Mouse (Mus musculus): ENCODE measurements around the gene Prkca. TPM values are rescaled to one million over a fixed set of nuclear protein-coding genes. Genes with fewer than 3 reads are reported as not detected.

Gene Prkca
- polyA plus RNA-seq, 1 experiment from 2014 or later, result 19.8 TPM

- WGBS, result 42% methylated on average over 2 of the region's 2 CpGs
- H3K27ac ChIP-seq (ENCODE audit: low read depth), result no peak overlapping the region
- H3K4me2 ChIP-seq (ENCODE audit: low read length), result no peak overlapping the region
- peaks cover 23% of the 10 kb centered on the region for H3K4me1 ChIP-seq (replicated peaks; ENCODE audit: control insufficient read depth, insufficient read depth, low read length)
- ATAC-seq (replicated peaks; ENCODE audit: low FRiP score, low TSS enrichment, low read depth) (no peak), DNase-seq (ENCODE audit: low spot score) (no peak)
- no peaks in the 10 kb centered on the region for H3K36me3 ChIP-seq (ENCODE audit: control insufficient read depth, insufficient read depth, low read length)
- H3K9ac ChIP-seq (ENCODE audit: low read length), result no peak overlapping the region
- H3K9me3 ChIP-seq (ENCODE audit: control insufficient read depth, low read length), result no peaks in the 10 kb centered on the region
- no peaks in the 10 kb centered on the region for H3K27me3 ChIP-seq (replicated peaks; ENCODE audit: control insufficient read depth, insufficient read depth, low read length)
- H3K4me3 ChIP-seq (ENCODE audit: low read depth, low read length), result no peak overlapping the region
Measured at GRCm38 (mm10) chr11:108236195-108236594, 107.5 kb downstream of the Prkca start.

GRCm38 (mm10) chr11:108235081-108235703 is 108.5 kb downstream of the Prkca start:
- Histone ChIP-seq H3K36me3 (ENCODE audit: control insufficient read depth, insufficient read depth, low read length) (no peaks in the 10 kb centered on the region), H3K4me3 (ENCODE audit: low read depth, low read length) (no peak overlapping the region), H3K27ac (ENCODE audit: low read depth) (no peak overlapping the region), H3K4me1 (replicated peaks; ENCODE audit: control insufficient read depth, insufficient read depth, low read length) (peaks cover 23% of the 10 kb centered on the region), H3K4me2 (ENCODE audit: low read length) (no peak overlapping the region), H3K9ac (ENCODE audit: low read length) (no peak overlapping the region), H3K27me3 (replicated peaks; ENCODE audit: control insufficient read depth, insufficient read depth, low read length) (no peaks in the 10 kb centered on the region), H3K9me3 (ENCODE audit: control insufficient read depth, low read length) (no peaks in the 10 kb centered on the region)
- DNase-seq (ENCODE audit: low spot score), result no peak
- WGBS, result 58% methylated on average over 5 of the region's 5 CpGs
- no peak for ATAC-seq (replicated peaks; ENCODE audit: low FRiP score, low TSS enrichment, low read depth)

- no peak for ATAC-seq (replicated peaks; ENCODE audit: low FRiP score, low TSS enrichment, low read depth)
- Histone ChIP-seq H3K9ac (ENCODE audit: low read length) (no peak overlapping the region), H3K4me2 (ENCODE audit: low read length) (no peak overlapping the region), H3K36me3 (ENCODE audit: control insufficient read depth, insufficient read depth, low read length) (no peaks in the 10 kb centered on the region), H3K27ac (ENCODE audit: low read depth) (no peak overlapping the region), H3K4me3 (ENCODE audit: low read depth, low read length) (no peak overlapping the region), H3K9me3 (ENCODE audit: control insufficient read depth, low read length) (no peaks in the 10 kb centered on the region), H3K27me3 (replicated peaks; ENCODE audit: control insufficient read depth, insufficient read depth, low read length) (no peaks in the 10 kb centered on the region), H3K4me1 (replicated peaks; ENCODE audit: control insufficient read depth, insufficient read depth, low read length) (peaks cover 15% of the 10 kb centered on the region)
- DNase-seq (ENCODE audit: low spot score), result no peak
- WGBS, result 71% methylated on average over 5 of the region's 5 CpGs
Measured at GRCm38 (mm10) chr11:108233015-108233414, 110.7 kb downstream of the Prkca start.

GRCm38 (mm10) chr11:108230101-108230500 is 113.6 kb downstream of the Prkca start:
- Histone ChIP-seq H3K4me2 (ENCODE audit: low read length) (no peak overlapping the region), H3K27ac (ENCODE audit: low read depth) (no peak overlapping the region), H3K27me3 (replicated peaks; ENCODE audit: control insufficient read depth, insufficient read depth, low read length) (no peaks in the 10 kb centered on the region), H3K9me3 (ENCODE audit: control insufficient read depth, low read length) (no peaks in the 10 kb centered on the region), H3K4me1 (replicated peaks; ENCODE audit: control insufficient read depth, insufficient read depth, low read length) (0 out of 2 replicates have a peak, but pooled peaks cover 2% of the 10 kb centered on the region), H3K4me3 (ENCODE audit: low read depth, low read length) (no peak overlapping the region), H3K9ac (ENCODE audit: low read length) (no peak overlapping the region), H3K36me3 (ENCODE audit: control insufficient read depth, insufficient read depth, low read length) (no peaks in the 10 kb centered on the region)
- ATAC-seq (replicated peaks; ENCODE audit: low FRiP score, low TSS enrichment, low read depth) (no peak), DNase-seq (ENCODE audit: low spot score) (no peak)
- 89% methylated on average over 4 of the region's 4 CpGs for WGBS

- 77% methylated on average over 8 of the region's 8 CpGs for WGBS
- no peaks in the 10 kb centered on the region for H3K9me3 ChIP-seq (ENCODE audit: control insufficient read depth, low read length)
- no peak overlapping the region for H3K4me2 ChIP-seq (ENCODE audit: low read length)
- no peak overlapping the region for H3K27ac ChIP-seq (ENCODE audit: low read depth)
- ATAC-seq (replicated peaks; ENCODE audit: low FRiP score, low TSS enrichment, low read depth) (no peak), DNase-seq (ENCODE audit: low spot score) (no peak)
- peaks cover 7% of the 10 kb centered on the region for H3K4me1 ChIP-seq (replicated peaks; ENCODE audit: control insufficient read depth, insufficient read depth, low read length)
- no peaks in the 10 kb centered on the region for H3K36me3 ChIP-seq (ENCODE audit: control insufficient read depth, insufficient read depth, low read length)
- no peak overlapping the region for H3K9ac ChIP-seq (ENCODE audit: low read length)
- no peak overlapping the region for H3K4me3 ChIP-seq (ENCODE audit: low read depth, low read length)
- H3K27me3 ChIP-seq (replicated peaks; ENCODE audit: control insufficient read depth, insufficient read depth, low read length), result no peaks in the 10 kb centered on the region
Measured at GRCm38 (mm10) chr11:108229176-108229946, 114.4 kb downstream of the Prkca start.

- no peak for DNase-seq (ENCODE audit: low spot score)
- Histone ChIP-seq H3K4me3 (ENCODE audit: low read depth, low read length) (no peak overlapping the region), H3K27me3 (replicated peaks; ENCODE audit: control insufficient read depth, insufficient read depth, low read length) (no peaks in the 10 kb centered on the region), H3K27ac (ENCODE audit: low read depth) (no peak overlapping the region), H3K9ac (ENCODE audit: low read length) (no peak overlapping the region), H3K4me2 (ENCODE audit: low read length) (no peak overlapping the region), H3K9me3 (ENCODE audit: control insufficient read depth, low read length) (no peaks in the 10 kb centered on the region), H3K36me3 (ENCODE audit: control insufficient read depth, insufficient read depth, low read length) (no peaks in the 10 kb centered on the region), H3K4me1 (replicated peaks; ENCODE audit: control insufficient read depth, insufficient read depth, low read length) (peaks cover 11% of the 10 kb centered on the region)
- 83% methylated on average over 4 of the region's 4 CpGs for WGBS
- no peak for ATAC-seq (replicated peaks; ENCODE audit: low FRiP score, low TSS enrichment, low read depth)
Measured at GRCm38 (mm10) chr11:108228497-108228896, 115.2 kb downstream of the Prkca start.

- no peak overlapping the region for H3K9ac ChIP-seq (ENCODE audit: low read length)
- ATAC-seq (replicated peaks; ENCODE audit: low FRiP score, low TSS enrichment, low read depth) (no peak), DNase-seq (ENCODE audit: low spot score) (no peak)
- 88% methylated on average over 5 of the region's 5 CpGs for WGBS
- H3K4me1 ChIP-seq (replicated peaks; ENCODE audit: control insufficient read depth, insufficient read depth, low read length), result peaks cover 17% of the 10 kb centered on the region
- no peak overlapping the region for H3K4me2 ChIP-seq (ENCODE audit: low read length)
- H3K4me3 ChIP-seq (ENCODE audit: low read depth, low read length), result no peak overlapping the region
- H3K27me3 ChIP-seq (replicated peaks; ENCODE audit: control insufficient read depth, insufficient read depth, low read length), result no peaks in the 10 kb centered on the region
- H3K9me3 ChIP-seq (ENCODE audit: control insufficient read depth, low read length), result no peaks in the 10 kb centered on the region
- H3K36me3 ChIP-seq (ENCODE audit: control insufficient read depth, insufficient read depth, low read length), result no peaks in the 10 kb centered on the region
- no peak overlapping the region for H3K27ac ChIP-seq (ENCODE audit: low read depth)
Measured at GRCm38 (mm10) chr11:108226248-108226647, 117.5 kb downstream of the Prkca start.

- Histone ChIP-seq H3K36me3 (ENCODE audit: control insufficient read depth, insufficient read depth, low read length) (no peaks in the 10 kb centered on the region), H3K9me3 (ENCODE audit: control insufficient read depth, low read length) (no peaks in the 10 kb centered on the region), H3K27me3 (replicated peaks; ENCODE audit: control insufficient read depth, insufficient read depth, low read length) (no peaks in the 10 kb centered on the region), H3K4me3 (ENCODE audit: low read depth, low read length) (no peak overlapping the region), H3K9ac (ENCODE audit: low read length) (no peak overlapping the region), H3K4me2 (ENCODE audit: low read length) (no peak overlapping the region), H3K27ac (ENCODE audit: low read depth) (no peak overlapping the region), H3K4me1 (replicated peaks; ENCODE audit: control insufficient read depth, insufficient read depth, low read length) (peaks cover 16% of the 10 kb centered on the region)
- 48% methylated on average over 11 of the region's 11 CpGs for WGBS
- DNase-seq (ENCODE audit: low spot score) (no peak), ATAC-seq (replicated peaks; ENCODE audit: low FRiP score, low TSS enrichment, low read depth) (no peak)
Measured at GRCm38 (mm10) chr11:108224233-108224973, 119.3 kb downstream of the Prkca start.
